Mouse (Mus musculus): ENCODE measurements around the gene Gpat2.

Gpat2 gene

DNA sequence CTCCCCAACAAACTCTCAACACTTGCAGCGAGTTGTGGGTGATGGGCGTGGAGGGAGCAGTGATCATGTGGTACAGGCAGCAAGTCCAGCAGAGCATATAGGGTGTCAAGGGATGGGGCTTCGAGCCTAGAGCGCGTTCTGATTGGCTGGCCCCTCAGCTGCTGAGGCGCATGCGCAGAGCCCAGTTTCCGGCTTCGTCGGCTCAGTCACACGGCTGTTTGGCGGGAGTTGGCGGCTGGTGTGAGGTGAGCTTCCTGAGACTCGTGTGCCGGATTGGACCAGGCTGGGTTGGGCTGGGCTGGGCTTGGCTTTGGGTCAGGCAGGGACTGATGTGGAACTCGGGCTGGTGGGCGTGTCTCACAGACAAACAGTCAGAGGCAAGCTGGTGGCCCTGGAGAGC, at the start of gene Gpat2:
Gpat2 (plus strand) TSS at position 223 of the 400 bp plus-strand sequence.
- in situ Hi-C loops (cut with MboI; ENCODE audit: unreplicated experiment in 2 of 2), result loop anchor here in 1 of 2 experiments (5.0 kb wide), 1 partner anchor 53 kb away; no protein-coding TSS in a partner anchor

DNA sequence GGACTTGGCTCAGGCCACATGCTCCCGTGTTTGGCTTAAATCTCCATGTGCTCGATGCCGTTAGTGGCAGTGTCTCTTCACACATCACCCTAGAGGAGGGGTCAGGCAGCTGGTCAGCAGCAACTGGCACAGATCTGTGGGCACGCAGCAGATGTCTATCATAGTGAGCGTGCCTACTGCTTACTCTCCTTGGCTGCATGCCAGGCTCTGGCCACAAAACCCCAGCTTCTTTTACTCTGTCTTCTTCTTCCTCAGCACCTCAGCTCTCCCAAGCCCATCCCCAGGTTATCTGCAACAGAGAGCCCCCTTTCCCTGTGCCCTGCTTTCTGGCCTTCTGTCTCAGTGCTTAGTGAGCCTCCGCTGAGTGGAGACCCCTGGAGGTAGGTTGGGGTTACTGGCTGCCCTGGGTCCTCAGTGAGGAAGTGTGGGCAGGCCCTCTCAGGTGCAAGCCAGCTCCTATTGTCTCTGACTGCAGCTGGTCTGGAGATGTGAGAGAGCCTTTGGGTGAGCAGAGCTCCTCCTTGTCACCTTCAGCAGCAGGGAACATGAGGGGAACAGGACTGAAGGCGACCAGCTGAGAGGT, 49.1 kb upstream of the Gpat2 start:
- in situ Hi-C loops (cut with MboI; ENCODE audit: unreplicated experiment in 2 of 2), result no loop called here

DNA sequence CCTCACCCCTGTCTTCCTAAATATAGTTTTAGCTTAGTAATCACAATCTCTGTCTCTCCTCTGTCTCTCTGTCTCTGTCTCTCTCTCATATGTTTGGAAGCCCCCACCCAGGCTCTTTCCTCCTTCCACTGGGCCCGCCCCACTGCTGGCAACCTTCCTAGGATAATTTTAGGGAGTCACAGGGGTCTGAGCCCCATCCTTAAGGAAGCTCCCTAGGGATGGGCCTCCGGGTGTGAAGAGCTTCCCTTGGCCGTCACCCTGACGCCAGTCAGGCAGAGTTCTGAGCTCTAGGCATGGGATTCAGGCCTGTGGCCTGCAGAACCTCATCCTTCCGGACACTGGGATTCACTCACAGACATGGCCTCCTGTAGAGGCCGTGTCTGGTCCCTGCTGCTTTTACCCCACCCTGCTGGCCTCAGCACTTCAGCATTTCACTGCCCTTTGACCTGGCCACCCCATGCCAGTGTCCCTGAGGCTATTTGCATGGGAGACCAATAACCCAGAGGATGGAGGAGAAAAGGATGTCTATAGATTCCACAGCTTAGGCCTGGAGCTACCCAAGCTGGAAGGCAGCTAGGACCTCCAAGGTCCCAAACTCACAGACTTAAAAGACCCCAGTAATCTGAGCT, 48.5 kb upstream of the Gpat2 start:
- in situ Hi-C loops (cut with MboI; ENCODE audit: unreplicated experiment in 2 of 2), result no loop called here

DNA sequence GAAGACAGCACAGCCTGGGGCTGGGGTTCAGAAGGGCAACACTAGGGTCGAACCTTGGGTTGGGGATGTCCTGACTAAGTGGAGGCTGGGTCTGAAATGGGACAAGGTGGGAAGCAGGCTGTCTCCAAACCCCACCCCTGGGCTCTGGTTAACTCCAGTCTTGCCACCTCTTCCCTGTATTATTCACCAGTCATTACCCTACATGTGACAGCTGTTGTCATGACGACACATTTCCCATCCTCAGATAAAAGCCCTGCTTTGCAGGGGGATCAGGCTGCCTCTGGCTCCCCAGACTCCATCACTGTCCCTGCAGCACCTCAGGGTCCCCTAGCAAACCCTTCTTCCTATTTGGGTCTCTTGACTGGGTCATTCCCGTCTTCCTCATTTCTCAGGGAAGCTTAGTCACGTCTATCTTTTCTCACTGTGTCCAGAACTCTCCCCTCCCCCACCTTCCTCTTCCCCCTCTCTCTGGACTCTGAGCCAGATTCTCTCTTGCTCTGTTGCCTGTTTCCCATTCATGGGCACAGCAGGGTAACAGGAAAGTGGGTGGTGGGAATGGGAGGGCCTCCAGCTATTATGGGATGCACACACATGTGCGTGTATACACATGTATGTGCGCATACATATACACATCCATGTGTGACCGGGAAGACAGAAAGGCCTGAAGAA, 46.9 kb upstream of the Gpat2 start:
- in situ Hi-C loops (cut with MboI; ENCODE audit: unreplicated experiment in 2 of 2), result no loop called here

DNA sequence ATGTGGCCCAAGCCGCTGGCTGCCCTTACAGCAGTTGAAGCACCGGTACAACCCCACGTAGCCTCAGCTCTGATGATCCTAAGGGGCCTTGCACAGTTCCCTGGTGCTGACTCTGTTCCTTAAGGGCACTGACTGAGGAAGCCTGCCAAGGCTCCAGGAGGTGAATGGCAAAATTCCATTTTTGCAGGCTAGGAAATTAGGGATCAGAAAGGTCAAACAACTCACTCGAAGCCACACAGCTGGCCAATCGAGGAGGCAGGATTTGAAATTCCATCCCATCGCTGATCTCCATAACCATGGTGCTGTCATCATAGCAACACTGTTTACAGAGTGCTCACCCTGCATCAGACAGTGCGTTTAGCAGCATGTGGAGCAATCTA, 46.4 kb upstream of the Gpat2 start:
- in situ Hi-C loops (cut with MboI; ENCODE audit: unreplicated experiment in 2 of 2), result no loop called here

DNA sequence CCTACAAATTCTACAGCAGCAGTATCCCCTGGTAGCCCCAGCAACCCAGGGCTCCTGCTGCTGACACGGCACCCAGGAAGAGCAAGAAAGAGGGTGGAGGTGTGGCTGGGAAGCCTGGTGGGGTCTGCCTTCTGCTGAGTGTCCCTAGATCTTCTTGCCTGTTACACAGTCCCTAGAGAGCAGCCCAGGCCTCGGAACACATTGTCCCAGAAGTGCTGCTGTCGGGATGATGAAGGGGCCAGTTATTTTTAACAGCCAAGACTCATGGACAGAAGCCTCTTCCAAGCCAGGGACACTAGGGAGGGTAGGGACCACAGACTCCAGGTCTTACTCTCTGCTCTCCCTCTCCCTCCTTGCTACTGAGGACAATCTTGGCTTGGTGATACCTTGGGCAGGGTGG, 45.7 kb upstream of the Gpat2 start:
- in situ Hi-C loops (cut with MboI; ENCODE audit: unreplicated experiment in 2 of 2), result no loop called here

DNA sequence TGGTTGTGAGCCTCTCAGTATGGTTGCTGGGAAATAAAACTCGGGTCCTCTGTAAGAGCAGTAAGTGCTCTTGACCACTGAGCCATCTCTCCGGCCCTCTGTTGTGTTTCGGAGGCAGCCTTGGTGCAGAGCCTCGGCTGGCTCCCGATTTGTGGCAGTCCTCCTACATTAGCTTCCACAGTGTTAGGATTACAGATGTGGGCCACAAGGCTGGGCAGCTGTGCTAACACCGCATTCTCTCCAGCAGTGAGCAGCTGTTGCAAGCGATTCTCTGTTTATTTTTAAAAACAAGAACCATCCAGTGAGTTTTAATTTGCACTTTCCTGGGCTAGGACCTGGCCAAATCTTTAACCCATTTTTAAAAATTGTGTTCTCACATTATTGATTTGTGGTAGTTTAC, 41.1 kb upstream of the Gpat2 start:
- in situ Hi-C loops (cut with MboI; ENCODE audit: unreplicated experiment in 2 of 2), result no loop called here

DNA sequence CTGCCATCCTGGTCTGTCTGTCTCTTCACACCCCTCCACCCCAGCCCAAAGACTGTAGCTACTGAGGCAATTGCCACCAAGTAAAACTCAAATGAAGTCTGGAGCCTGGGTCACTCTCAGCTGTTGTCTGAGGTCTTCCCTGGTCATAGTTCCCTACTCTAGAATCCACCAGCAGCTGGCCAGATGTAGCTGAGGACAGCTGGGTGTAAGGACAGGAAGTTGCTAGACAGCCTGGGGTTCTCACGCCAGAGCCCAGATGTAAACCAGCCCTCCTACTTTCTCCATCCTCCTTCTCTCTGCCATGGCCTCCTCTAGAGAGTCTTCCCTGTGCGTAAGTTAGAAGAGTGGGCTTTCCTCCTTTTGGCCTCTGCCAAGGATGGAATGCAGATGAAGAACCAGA, 37.5 kb upstream of the Gpat2 start:
- in situ Hi-C loops (cut with MboI; ENCODE audit: unreplicated experiment in 2 of 2), result no loop called here

DNA sequence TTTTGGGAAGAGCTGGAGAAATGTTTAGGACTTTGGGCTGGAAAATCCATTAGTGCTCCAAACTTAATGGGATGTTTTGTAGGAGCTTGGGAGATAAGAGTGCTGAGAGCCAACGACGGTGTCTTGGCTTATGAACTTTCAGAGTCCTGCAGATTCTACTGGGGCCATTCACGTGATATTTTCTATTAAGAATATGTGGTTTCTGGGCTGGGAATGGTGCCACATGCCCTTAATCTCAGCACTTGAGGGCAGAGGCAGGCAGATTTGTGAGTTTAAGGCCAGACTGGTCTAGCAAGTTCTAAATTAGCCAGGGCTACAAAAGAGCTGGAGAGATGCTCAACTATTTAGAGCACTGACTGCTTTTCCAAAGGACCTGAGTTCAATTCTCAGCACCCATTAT, 34.6 kb upstream of the Gpat2 start:
- in situ Hi-C loops (cut with MboI; ENCODE audit: unreplicated experiment in 2 of 2), result no loop called here

DNA sequence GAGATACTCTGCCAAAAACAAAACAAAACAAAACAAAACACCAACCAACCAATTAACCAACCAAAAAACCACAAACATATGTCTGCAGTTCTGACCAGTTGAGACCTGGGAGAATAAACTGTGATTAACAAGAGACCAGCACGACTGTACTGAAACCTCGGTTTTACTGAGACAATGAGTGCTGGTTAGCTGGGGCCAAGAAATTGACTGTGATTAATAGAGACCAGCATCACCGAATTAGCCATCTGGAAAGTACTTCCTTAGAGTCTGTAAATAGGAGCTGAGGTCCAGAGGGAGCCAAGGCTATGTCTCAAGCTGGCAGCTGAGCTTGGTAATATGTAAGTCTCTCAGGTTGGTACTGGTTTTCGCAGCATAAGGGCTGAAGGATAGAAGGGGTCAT, 34.2 kb upstream of the Gpat2 start:
- in situ Hi-C loops (cut with MboI; ENCODE audit: unreplicated experiment in 2 of 2), result no loop called here

DNA sequence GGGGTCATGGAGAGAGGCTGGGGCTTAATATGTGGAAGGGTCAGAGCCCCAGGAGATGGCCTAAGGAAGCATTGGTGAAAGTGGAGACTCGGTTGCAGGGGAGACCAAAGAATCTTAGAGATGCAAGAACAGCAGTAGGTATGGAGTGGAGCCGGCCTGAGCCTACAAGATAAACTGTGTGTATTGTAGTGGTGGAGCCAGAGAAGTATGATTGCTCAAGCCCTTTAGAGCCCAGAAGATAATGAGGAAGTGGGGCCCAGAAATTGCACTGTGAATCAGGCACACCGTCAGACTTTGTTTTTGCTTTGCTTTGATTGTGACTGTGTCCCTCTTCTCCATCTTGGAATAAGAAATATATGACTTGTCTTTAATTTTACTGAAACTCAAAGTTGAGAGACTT, 33.7 kb upstream of the Gpat2 start:
- in situ Hi-C loops (cut with MboI; ENCODE audit: unreplicated experiment in 2 of 2), result no loop called here

DNA sequence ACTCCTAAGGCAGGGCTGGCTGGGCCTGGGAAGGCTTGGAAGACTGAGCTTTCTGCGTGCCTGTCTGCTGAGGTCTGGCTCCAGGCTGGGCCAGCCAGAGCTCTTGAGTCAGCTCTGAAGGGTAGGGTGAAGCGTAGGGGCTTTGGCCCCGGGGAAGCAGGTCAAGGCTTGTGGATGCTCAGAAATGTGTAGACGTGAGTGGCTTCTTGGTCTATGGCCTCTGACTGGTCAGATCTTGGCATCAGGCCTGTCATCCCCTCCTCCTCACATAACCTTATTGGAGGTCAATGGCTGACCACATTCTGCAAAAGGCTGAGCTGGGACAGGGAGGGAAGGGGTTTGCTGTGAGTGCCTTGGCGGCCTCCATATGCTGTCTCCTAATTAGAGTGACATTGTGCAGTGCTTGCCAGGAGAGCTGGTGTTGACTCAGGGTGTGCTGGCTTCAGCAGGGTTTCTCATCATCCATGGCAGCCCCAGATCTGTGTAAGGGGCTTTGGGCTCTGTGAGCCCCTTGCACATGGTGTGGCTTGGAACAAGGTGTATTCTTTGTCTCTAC, 30.3 kb upstream of the Gpat2 start:
- in situ Hi-C loops (cut with MboI; ENCODE audit: unreplicated experiment in 2 of 2), result no loop called here

DNA sequence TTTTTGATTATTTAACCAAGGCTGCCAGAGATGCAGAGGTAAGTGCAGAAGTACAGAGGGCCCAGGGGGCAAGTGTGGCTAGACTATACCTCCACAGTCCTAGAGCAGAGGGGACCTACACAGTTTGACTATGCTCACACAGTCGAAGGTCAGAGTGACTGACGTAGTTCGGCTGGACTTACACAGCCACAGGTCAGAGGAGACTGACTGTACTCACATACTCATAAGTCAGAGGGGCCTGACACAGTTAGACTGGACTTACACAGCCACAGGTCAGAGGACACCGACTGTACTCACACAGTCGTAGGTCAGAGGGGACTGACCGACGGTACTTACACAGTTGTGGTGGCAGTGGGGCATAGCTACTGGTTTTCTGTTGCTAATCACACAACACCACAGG, 26.3 kb upstream of the Gpat2 start:
- in situ Hi-C loops (cut with MboI; ENCODE audit: unreplicated experiment in 2 of 2), result no loop called here

DNA sequence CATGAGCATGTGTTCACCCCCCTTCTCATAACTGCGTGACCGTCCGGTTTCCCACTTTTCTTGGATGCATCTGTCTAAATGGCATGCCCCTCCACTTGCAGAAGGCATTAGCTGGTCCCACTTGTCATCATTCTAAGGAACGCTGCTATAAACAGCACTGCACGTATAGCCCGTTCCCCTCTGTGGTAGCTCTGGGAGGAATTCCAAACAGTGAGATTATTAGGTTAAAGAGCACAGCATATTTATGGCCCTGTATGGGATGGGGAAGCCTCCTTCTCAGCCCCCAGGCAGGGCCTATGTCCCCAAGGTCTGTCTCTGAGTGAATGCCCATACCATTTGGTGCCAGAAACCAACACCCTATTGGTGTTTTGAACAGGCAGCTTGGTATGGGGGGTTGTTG, 13.9 kb upstream of the Gpat2 start:
- in situ Hi-C loops (cut with MboI; ENCODE audit: unreplicated experiment in 2 of 2), result no loop called here

DNA sequence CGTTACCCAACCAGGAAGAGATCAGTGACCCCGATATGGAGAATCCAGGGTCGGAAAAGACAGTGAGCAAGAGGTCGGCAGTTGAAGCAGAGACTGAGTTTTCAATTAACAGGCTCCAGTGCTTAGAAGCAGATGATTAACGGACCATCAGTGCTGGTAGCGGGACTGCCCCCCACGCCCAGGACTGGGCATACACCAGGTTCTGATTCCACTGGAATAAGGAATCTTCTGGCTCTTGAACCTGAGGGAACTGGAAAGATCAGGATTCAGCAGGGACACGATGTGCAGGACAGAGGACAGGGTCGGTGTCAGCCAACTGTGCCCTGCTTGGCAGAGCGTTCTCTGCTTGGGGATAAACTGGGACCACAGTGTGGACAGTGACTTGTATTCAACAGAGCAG, 9.2 kb upstream of the Gpat2 start:
- in situ Hi-C loops (cut with MboI; ENCODE audit: unreplicated experiment in 2 of 2), result no loop called here

DNA sequence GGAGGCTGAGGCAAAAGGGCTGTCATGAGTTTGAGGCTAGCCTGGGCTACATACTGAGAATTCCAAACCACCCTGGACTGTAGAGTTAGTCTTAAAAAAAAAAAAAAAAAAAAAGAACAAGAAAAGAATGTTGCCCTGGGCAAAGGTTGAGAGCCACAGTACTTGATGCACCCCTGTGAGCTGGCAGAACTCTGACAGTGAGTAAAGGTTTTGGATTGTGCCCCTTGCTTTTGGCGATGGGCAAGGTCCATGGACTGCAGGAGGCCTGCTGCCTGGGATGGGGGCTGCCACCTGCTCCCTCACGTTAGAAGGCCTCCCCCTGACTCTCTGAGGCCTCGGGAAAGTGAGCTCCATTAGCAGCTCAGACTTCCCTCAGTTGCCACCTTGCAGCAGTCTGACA, 8.3 kb upstream of the Gpat2 start:
- in situ Hi-C loops (cut with MboI; ENCODE audit: unreplicated experiment in 2 of 2), result no loop called here

DNA sequence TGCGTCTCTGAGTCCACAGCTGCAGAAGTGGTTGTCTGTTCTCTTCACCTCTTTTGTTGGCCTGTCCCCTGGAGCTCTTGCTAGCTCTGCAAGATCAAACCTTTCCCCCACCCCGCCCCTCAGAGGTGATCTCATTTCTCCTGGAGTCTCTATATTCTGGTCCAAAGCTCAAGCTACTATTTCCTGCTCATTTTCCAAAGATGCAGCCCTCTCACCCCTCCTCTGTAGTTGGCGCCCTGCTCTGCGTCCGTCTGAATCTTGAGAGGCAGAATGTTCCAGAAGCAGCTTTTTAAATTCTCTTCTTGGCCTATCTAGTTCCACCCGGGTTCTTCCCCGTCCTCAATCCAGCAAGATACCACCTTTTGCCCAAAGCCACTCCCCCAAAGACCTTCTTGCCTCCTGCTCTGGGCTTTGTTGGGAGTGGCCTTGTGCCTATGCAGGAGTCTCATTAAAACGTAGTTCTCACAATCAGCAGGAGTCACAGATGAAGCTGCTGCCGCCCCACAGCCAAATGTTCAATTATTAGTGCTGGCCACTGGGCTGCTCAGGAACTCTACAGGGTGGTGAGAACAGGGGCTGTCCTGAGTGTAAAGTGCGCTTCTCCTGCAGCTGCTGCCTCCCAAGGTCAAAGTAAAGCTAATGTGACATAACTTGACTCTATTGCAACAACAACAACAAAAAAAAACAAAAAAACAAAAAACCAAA, 6.6 kb upstream of the Gpat2 start:
- in situ Hi-C loops (cut with MboI; ENCODE audit: unreplicated experiment in 2 of 2), result no loop called here

DNA sequence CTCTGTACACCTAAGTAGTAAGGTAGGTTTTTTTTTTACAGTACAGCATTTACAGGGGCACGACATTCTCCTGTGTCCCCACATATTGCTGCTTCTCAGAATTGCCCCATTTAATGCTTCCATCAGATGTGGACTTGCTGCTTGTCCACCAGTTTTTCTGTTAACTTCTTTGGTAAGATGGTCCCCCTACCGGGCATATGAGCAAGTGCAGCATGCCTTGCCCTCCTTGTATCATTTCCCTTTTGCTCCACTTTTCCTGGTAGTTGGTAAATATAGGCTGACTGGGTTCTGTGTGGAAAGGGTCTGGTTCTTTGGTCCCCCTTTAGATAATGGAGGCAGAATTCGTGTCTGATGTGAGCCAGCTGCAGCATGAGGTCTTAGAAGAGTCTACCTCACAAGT, 5.2 kb downstream of the Gpat2 start:
- in situ Hi-C loops (cut with MboI; ENCODE audit: unreplicated experiment in 2 of 2), result no loop called here

DNA sequence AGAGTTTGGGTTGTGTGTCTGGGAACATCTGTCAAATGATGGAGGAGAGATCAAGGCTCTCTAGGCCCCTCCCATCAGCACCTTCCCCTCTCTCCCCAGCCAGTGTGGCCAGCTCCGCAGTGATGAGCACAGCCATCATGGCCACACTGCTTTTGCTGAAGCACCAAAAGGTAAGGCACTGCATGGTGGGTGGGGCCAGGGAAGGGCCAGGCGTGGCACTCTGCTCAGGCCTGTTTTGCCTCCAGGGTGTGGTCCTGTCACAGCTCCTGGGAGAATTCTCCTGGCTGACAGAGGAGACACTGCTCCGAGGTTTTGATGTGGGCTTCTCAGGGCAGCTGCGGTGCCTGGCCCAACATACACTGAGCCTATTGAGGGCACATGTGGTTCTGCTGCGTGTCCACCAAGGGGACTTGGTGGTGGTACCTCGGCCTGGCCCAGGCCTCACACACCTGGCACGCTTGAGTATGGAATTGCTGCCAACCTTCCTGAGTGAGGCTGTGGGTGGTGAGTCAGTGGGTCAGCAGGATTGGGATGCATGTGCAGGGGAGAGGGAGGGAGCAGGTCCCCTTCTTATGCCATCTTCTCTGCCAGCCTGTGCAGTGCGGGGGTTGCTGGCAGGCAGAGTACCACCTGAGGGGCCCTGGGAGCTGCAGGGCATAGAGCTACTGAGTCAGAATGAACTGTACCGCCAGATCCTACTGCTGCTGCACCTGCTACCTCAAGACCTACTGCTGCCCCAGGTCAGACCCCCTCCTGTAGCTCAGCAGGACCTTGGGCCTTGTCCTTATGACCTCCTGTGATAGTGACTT, 8.7 kb downstream of the Gpat2 start:
- in situ Hi-C loops (cut with MboI; ENCODE audit: unreplicated experiment in 2 of 2), result no loop called here

DNA sequence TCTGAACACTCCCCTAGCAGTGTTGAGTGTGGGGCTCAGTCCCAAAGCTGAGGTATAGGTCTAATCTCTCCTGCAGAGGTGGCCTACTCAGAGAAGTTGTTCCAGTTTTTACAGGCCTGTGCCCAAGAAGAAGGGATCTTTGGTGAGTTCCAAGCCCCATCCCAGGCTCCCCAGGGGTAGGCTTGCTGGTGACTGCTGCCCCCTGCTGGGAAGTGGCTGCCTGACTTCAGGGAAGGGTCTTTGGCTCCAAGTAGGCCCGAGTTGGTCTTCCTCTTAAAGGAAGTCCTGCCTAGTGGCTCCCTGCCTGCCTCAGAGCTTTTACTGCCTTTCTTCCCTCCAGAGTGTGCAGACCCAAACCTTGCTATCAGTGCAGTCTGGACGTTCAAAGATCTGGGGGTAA, 10.1 kb downstream of the Gpat2 start:
- in situ Hi-C loops (cut with MboI; ENCODE audit: unreplicated experiment in 2 of 2), result loop anchor here in 1 of 2 experiments (5.0 kb wide), 1 partner anchor 263 kb away; no protein-coding TSS in a partner anchor
